Mouse (Mus musculus) layer of hippocampus, adult 11-12 months (tissue): Measurements from ENCODE around the gene Kdr.

Experiments
- DNase-seq: peaks from one replicate; pipeline ENCODE4 v3.0.0; 2022; ENCODE audit warnings: low spot score

Gene Kdr

DNA sequence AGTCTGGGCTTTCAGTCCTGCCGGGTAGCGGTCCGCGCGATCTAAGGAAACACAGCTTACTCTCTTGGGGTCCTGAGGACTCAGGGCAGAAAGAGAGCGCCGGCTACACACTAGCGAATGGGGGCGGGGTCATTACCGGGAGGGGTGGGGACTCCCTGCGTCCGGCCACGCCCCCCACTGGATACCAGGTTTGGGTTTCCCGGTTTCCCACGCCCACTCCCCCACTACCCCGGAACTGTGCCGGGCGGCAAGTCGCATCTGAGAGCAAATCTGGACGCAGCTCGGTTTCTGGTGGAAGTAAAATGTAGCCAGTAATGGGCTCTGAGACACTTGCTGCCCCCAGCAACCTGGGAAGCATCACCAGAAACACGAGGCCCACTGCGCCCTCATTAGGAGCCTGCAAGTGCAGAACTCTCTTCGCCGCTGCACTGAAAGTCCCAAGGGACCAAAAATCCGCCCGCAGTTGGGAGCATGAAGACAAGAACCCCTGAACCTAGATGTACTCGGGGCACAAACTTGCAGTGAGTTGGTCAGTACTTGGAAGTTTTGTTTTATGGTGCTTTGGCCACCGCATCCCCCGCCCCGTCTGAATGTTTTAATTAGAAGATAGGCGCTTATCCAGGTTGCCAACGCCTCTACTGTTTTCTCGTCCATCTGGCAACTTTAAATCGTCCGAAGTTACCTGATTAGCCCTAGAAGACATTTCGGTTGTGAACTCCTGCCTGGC, at the start of gene Kdr:
Kdr (minus strand) TSS at position 85 of the 727 bp plus-strand sequence.
- DNase-seq = peak; percentile 59

DNA sequence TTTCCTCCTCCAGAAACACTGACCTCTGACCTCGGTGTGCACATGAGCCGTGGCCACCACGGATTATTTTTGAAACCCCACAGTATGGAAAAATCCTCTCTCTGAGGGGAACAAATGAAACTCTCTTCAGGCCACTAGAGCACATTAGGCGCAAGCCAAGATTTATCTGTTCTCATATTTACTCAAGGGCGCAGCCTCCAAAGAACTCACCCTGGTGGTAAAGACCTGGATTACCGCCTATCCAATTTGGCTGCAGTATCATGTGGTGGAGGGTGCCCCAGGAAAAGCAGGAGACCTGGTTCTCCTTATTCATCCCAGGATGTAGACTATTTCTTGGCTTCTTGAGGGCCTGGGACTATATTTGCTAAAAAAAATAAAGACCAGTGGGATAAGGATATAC, 48.5 kb upstream of the Kdr start:
- DNase-seq = no peak

DNA sequence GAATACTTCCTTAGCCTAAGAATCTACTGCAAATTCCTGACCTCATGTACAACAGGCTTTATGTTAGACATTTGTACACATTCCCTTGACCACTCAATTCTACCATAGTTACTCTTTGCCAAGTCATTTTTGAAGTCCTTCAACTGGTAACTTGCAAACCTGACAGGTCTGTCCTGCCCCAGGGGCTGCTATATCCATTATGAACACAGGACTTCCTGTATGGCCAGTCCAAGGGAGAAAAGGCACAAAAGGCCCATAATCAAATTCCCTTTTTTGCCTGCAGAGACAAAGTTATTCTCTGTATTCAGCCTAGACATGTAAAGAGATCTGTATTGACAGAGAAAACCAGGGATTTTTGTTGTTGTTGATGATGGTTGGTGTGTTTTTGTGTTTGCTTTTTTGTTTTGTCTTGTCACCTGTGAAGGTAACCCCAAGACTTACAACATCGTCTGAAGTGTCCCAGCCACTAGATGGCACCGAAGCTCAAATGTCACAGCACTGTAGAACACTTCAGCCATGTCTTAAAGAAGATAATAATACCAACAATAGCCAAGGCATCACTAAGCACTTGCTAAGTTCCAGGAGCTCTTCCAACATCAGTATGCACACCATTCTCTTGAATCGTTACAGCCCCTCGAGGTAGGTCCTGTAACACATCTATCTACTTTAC, 47.9 kb upstream of the Kdr start:
- DNase-seq = peak; percentile 36

DNA sequence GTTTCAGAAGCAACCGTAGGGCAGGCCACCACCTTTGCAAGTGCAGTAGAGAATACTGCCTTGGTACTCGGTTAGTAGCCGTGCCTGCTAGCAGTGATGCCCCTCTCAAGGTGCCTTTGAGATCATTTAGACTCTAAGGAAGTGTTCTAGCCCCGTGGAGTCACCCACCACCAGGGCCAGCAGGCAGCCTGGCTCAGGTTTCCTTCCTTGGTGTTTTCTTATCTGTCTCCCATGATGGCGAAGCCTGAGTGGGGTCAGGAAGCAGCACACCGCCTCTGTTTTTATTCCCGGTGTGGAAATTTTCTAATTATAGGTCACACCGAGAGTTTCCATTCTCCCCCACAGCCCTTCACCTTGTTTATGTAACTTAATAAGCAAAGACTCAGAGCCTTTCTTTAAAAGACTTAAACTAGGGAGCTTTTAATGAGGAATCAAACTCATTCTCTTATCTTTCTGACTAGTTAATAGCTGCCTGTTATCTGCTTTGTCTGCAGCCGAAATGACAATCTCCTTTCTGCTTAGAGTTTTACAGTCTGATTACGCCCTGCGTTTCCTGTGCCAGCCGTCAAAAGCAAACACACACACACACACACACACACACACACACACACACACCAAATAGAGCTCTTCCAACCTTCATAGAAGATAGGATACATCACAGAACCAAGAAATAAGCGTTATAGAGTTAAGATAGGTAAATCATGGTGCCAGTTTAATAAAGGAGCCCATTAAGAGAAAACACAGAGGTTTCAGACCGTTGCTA, 44.9 kb upstream of the Kdr start:
- DNase-seq = no peak

DNA sequence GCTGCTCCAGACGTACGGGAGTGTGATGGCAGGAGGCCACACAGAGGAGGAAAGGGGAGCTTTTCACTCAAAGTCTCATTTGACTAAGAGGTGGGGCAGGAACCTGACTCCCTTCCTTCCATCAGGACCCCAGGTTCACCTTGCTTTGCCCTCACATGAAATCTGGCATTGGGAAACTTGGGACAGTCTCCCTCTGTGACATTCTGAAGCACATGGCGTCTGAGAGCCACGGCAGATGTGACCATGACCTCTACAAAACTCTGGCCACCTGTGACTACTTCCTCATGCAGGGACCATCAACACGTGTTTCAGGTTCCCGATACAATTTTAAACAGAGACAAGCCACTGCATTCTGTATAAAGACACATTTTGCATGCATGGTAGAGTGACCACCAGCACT, 44.2 kb upstream of the Kdr start:
- no peak for DNase-seq

DNA sequence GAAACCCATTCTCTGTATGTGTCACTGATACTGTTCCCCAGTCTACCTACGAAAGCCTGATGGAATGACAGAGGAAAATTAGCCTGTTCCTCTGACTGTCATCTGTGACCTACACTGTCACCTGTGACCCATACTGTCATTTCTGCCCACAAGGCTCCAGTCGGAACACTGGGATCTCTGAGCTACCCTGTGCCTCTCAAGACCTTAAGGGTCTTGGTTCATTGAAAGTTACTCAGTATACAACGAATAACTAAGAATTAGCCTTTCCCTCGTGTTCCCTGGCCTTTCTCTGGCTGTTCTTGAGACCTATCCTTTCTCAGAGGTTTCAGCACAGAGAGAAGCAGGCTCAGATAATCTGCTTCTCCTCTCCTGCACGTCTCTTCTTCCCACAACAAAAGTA, 40.1 kb upstream of the Kdr start:
- no peak for DNase-seq

DNA sequence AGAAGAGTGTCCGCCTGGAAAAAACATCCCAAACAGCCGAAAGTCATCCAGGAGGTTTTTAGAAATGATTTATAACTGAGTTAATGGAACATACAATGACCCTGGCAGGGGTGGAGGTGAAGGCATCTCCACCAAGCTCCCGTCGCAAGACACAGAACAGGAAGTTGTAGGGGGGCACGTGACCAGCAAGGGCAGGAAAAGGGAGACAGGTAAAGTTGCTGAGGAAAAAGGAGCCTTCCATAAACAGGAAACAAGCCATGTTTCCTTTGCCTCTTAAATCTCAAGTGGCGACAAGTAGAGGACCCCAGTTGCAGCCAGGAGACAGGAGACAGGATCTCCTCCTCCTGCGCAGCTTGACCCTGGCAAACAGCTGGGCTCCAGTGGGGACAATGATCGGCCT, 37.8 kb upstream of the Kdr start:
- DNase-seq = no peak

DNA sequence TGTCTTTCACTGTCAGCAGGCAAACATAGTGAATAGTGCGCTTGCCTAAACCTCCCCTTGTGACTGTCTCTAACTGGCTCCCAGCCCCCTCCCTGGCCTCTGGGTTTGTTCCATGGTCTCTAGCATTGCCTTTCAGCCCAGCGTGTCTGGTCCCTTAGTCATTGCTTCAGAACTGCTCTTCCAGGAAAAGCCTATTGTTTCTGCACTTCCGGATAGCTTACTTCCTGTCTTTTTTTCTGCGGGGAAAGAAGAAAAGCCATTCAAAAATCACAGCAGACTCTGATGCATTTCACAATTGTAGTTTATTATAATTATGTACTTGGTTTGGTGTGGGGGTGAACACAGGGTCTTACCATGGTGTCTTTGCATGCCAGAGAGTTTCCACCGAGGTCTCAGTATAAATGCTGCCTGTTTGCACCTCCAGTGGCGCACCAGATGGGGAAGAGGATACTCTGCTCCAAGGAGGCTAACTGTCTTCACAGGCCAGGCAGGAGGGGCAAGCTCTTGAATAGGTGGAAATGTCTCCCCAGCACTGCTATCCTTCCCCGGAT, 35.7 kb upstream of the Kdr start:
- no peak for DNase-seq

DNA sequence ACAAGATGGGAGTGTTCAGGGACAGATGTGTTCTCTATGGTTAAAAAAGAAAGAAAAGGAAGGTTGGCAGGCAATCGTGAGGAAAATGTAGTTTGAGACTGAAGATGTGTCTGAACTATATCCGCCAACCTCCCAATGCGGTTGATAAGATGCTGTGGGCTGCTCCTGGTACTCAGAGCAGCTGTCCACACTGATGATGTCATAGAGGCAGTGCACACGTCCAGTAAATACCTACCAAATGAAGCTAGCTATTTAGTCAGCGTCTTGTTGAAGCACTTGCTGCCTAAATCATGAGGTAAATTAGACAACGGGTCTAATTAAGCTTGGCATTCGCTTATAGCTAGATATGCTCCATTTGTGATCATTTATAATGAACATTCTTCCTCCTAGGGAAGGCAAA, 28.1 kb upstream of the Kdr start:
- no peak for DNase-seq

DNA sequence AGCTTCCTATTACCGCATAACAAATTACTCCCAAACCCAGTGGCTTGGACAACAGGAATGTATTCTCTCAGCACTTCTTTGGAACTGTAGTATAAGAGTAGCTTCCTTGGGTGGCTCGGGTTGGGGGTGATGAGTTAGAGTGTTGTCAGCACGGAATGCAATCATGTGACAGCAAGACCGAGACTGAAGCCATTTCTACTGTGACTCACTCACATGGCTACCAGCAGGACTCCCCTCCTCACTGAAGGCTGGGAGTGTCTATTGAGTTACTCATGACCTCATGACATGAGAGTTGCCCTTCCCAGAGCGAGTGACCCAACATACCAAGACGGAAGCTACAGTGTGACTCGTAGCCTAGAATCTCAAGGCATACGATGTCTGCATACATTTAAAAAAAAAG, 12.0 kb upstream of the Kdr start:
- DNase-seq = no peak

DNA sequence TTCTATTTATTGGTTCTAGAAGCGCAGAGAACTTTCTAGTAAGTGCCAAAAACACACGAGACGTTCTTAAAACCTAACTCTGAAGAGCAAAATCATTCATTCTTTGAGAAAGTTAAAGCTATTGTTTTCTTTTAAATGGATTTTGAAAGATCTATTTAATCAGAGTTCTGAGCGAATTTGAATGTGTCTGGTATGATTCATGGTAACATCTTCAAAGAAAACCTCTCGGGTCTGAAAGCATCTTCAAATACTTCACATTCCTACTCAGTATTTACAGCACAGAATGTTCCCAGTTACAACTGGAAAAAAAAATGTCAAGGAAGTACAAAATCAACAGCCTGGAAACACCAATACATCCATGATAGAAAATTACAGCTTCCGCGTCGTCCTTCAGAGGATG, 9.3 kb upstream of the Kdr start:
- DNase-seq = no peak

DNA sequence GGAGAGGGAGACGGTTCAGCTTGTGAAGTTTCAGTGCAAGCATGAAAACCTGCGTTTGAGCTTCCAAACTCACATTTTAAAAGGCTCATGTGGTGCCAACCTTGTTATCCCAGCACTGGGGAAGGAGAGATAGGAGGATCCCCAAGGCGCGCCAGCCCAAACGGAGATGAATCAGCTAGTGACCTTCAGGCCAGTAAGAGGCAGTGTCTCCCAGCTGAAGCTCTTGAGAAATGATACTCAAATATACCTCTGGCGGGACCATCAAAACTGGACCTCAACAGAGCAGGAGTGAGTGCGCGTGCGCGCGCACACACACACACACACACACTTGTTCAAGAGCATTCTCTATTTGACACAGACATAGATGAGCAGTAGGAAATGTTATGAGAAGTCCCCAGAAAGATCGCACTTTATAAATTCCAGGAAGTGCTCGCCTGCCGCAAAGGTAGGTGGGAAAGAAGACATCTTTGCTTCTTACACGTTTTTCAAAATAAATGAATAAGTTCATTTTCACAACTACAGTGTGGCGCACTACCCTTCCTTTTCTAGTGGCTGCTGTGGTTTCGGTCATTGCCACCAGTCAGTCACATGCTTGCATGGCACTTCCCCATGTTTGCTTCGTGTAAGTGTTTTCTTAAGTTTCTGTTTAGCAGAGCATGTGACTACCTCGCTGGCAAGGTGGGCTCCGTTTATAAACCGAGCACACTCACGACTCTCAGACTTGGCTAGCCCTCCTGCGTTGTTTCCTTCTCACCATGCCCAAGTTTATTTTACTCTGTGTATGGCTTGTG, 2.5 kb upstream of the Kdr start:
- peak; percentile 12 for DNase-seq

DNA sequence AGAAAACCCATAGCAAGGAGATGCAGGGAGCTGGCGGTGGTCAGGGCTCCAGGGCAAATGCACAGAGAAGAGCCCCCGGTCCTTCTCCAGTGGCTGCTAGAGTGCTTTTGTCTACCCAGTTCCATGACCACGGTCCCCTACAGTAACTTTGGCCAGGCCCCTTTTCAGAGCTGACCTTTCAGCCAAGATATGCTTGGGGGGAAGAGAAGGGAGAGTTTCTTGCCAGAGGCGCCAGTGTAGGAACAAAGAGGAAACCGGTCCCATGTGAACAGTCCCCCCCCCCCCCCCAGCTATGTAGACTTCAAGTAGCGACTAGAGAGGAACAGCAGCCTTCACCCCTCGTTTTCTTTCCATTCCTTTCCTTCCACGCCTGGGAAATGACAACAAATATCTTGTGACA, 850 bp upstream of the Kdr start:
- no peak for DNase-seq

DNA sequence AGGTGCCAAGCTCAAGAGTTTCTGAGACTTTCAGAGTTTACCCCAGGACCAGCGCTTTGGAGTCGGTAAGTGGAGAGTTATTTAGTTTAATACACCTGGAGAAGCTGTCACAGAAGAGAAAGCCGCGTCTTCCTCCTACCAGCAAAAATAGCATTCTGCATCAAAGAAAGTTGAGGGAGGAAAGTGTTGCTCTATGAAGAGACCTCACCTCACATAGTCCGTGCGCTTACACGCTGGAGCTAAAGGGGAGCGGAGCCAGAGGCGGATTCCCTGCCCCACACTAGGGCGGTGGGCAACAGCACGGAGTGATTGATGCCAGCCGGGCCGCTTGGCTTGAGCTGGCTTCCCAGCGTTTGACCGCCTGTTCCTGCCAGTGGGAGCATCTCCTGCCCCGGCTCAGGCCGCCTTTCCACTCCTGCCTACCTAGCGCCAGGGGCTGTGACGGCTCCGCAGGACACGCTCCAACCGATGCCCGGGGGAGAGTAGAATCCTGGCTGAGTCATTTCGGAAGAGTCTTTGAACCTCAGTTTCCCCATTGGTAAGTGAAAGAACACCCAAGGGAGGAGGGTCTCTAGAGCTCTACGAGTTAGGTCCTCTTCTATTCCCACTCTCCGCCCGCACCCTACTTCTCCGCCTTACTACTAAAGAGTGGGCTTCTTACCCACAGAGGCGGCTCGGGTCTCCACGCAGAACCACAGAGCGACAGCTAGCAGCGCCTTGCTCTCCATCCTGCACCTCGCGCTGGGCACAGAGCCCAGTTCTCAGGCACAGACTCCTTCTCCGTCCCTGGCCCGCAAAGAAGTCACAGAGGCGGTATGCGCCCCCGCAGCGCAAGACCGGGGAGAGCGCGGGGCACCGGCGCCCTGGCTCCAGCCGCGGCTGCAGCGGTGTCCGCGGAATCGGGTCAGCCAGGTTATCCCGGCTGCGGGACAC, 551 bp downstream of the Kdr start:
- DNase-seq = no peak

DNA sequence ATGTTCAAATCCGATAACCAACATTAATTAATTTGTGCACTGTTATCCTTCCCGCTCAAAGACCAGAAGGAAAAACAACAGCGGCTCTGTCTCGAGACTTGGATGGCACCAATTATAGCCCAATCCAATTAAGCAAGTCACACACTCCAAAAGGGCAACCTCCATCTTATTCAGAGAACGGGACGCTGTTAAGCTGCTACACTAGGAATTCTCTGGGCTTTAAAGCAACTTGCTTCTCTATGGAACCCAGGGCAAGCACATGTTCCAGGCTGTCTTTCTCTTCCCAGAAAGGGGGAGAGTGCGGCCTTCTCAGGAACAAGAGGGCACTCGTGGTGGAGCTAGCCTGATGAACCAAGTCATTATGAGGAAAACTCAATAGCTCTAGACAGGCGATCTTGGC, 1.6 kb downstream of the Kdr start:
- DNase-seq = no peak

DNA sequence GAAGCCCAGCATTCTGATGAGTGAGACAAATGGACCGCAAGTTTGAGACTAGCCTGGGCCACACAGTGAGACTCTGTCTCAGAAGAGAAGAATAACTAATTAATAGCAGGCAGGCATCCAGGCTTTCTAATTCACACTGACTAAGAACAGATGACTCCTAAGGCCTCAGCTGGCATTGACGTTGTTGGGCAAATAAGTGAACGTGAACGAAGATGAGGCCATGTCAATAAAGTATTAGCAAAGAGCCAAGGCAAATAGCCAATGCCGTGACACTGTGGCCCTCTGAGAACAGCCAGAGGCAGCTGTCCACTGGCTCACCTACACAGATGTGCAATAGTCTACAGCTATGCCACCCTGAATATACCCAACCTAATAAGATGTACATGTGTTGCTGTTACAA, 2.9 kb downstream of the Kdr start:
- no peak for DNase-seq

DNA sequence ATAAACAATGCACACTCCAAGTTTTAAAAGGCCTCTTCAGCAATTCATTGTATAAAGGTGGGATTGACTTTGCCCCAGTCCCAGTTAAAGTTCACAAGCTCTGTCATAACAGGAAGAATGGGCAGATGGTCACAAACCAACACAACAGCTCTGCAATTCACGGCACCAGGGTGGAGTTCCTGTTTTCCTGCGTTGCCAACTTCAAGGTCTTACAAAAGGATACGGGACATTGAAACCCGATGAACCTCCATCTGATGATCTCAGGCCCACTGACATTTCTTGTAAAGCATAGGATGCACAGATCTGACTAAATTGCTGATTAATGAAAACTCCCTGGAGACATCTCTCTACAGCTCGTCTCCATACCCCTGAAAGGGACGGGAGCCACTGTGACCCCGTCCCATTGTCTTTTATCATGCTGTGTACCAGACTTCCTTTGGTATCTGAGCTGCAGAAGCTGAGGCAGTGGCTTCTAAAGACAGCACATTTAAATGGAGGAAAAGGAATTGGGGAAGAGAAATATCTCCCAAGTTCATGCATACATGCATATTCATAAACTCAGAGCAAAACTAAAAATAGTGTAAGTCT, 3.6 kb downstream of the Kdr start:
- DNase-seq = no peak

DNA sequence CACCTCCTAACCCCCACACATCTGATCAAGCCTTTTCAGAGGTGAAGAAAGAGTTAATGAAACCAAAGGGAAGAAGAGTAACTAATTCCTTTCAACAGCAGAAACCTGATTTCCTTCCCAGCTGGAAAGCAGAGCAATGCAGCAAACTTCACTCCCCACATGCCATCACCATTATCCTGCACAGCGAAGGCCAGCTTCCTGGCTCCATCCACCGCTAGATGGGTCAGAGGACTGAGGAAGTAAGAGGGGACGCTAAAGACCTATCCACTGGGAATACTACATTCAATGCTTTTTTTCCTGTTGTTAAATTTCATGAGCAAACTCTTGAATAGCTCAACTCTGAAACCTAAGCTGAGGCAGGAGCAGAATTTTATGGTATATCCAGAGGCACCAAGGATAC, 8.4 kb downstream of the Kdr start:
- no peak for DNase-seq

DNA sequence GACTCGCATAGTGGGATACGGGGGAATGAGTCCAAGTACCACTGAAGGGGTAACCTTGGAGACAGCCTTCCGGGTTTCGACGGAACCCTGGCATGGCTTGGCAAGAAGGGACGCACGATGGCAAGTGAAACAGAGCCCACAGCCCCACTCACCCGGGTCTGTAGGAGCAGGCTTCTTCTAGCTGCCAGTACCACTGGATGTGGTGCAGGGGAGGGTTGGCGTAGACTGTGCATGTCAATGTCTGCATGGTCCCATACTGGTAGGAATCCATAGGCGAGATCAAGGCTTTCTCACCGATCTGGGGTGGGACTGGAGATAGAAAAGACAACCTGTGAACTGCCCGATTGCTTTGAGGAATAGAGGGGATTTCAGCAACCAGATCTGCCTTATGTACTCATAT, 15.7 kb downstream of the Kdr start:
- no peak for DNase-seq

DNA sequence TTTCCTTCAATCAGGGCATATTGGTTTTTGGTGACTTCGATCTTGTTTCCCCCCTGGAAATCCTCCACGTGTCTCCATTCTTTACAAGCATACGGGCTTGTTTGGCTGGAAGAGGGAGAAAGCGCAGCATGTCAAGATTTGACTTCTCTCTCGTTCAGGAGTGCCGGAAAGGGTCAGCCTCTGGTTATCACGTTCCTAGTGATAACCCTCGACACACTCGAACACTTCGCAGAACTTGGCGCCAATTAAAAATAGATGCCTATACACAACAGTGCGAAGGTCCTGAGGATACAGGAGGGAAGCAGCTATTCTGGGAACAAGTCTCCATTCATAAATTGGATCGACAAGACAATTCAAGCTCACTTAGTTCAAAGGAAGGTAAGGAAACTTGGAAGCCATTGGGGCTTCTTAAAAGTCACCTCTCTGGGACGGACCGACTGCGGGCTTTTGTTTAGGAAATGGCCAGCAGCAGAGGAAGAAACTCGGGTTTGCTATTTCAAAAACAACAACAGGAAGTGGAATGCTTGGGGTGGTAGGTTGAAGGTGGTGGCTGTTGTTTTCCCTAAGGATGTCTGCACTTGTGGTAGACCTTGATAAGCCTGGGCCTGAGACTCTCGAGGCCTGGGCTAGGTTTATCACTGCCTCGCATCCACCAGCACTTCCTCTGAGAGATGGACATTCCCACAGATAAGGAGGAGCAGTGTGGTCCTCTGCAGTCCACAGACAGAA, 16.4 kb downstream of the Kdr start:
- DNase-seq = no peak
